Mouse (Mus musculus) forebrain, embryonic 11.5 days (tissue): ENCODE measurements around the gene St3gal5. TPM values are rescaled to one million over a fixed set of nuclear protein-coding genes. Genes with fewer than 3 reads are reported as not detected.

Source experiments
- ATAC-seq: fragments of 200-750 bp; cut with Nextera tagmentation; replicated peaks from 2 replicates; pipeline ENCODE4 v1.8.0; 2017; ENCODE audit warnings: moderate TSS enrichment; ENCODE audit not compliant: low FRiP score
- DNase-seq: peaks from one replicate; pipeline ENCODE4 v3.0.0-alpha.2; 2017; ENCODE audit warnings: low spot score
- H3K27ac ChIP-seq: fragments of 300-500 bp; sonication (generic); 2 replicates; pipeline ENCODE4 v1.5.1; 2014; ENCODE audit warnings: low read depth, low read length
- H3K27me3 ChIP-seq: fragments of 300-500 bp; sonication (generic); 2 replicates; pipeline ENCODE4 v1.6.1; 2014; ENCODE audit warnings: mild to moderate bottlenecking, low read length, mixed read lengths; ENCODE audit not compliant: control insufficient read depth, insufficient read depth
- H3K36me3 ChIP-seq: fragments of 300-500 bp; sonication (generic); 2 replicates; pipeline ENCODE4 v1.6.1; 2014; ENCODE audit warnings: mild to moderate bottlenecking, low read length, moderate library complexity, mixed read lengths; ENCODE audit not compliant: control insufficient read depth, insufficient read depth
- H3K4me1 ChIP-seq: fragments of 300-500 bp; sonication (generic); replicated peaks from 2 replicates; pipeline ENCODE4 v1.6.1; 2014; ENCODE audit warnings: low read length, mixed read lengths; ENCODE audit not compliant: control insufficient read depth, insufficient read depth
- H3K4me2 ChIP-seq: fragments of 300-500 bp; sonication (generic); 2 replicates; pipeline ENCODE4 v1.6.1; 2014; ENCODE audit warnings: low read depth, mild to moderate bottlenecking, low read length, moderate library complexity, mixed read lengths; ENCODE audit not compliant: severe bottlenecking
- H3K4me3 ChIP-seq: fragments of 300-500 bp; sonication (generic); 2 replicates; pipeline ENCODE4 v1.5.1; 2014; ENCODE audit warnings: low read depth, low read length
- H3K9ac ChIP-seq: fragments of 300-500 bp; sonication (generic); 2 replicates; pipeline ENCODE4 v1.6.1; 2014; ENCODE audit warnings: low read length
- H3K9me3 ChIP-seq: fragments of 300-500 bp; sonication (generic); 2 replicates; pipeline ENCODE4 v1.6.1; 2016; ENCODE audit warnings: low read length, mixed read lengths; ENCODE audit not compliant: control insufficient read depth
- WGBS: fragments of 180-500 bp; shearing (Covaris S2); extraction: QIAGEN DNeasy Blood & Tissue Kit; methylation state at CpG from one replicate; pipeline ENCODE4 v1.1.7; 2014; 5-methylcytosine and 5-hydroxymethylcytosine counted together
- polyA plus RNA-seq: library from polyadenylated mRNA; unstranded; fragments of >200 nt; fragmentation: Nextera tagmentation; extraction: Ambion mirVana; gene quantifications from 2 replicates; pipeline ENCODE4 v1.2.1, GENCODE M21; 2014

Gene St3gal5
- polyA plus RNA-seq, 1 experiment from 2014 or later, result 43.3 TPM

DNA sequence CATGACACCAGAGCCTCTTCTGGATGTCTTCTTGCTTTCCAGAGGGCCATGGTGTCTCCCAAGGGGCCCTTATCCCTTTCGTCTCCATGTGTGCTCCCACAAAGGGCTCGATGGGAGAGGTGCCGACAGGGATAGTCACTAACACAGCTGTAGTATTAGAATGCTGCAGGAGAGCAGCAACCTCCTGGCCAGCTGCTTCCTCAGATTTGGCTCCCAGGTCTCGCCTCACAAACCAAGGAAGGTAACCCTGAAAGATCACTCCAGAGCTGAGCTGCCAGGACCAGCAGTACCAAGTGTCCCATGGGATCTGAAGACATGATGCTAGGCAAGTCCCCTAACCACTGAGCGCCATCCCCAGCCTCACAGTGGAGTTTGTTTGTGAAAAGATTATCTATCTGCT is 105.3 kb downstream of the St3gal5 start:
- no peaks in the 10 kb centered on the region for H3K27me3 ChIP-seq
- DNase-seq (no peak), ATAC-seq (no peak)
- H3K36me3 ChIP-seq, result no peaks in the 10 kb centered on the region
- no peak overlapping the region for H3K4me3 ChIP-seq
- H3K4me1 ChIP-seq, result peaks cover 7% of the 10 kb centered on the region; the same call in 1 of the 2 replicates
- no peak overlapping the region for H3K9ac ChIP-seq
- H3K9me3 ChIP-seq, result no peaks in the 10 kb centered on the region
- no peak overlapping the region for H3K4me2 ChIP-seq
- 92% methylated on average over 5 of the region's 5 CpGs for WGBS
- H3K27ac ChIP-seq, result no peak overlapping the region

GRCm38 (mm10) chr6:72203279-72203678 is 105.9 kb downstream of the St3gal5 start:
- no peak for ATAC-seq
- H3K9me3 ChIP-seq, result no peaks in the 10 kb centered on the region
- H3K9ac ChIP-seq, result no peak overlapping the region
- no peaks in the 10 kb centered on the region for H3K36me3 ChIP-seq
- H3K4me1 ChIP-seq, result peaks cover 7% of the 10 kb centered on the region; the same call in 1 of the 2 replicates
- WGBS, result 79% methylated on average over 5 of the region's 5 CpGs
- no peak overlapping the region for H3K4me3 ChIP-seq
- no peaks in the 10 kb centered on the region for H3K27me3 ChIP-seq
- no peak overlapping the region for H3K4me2 ChIP-seq
- no peak for DNase-seq
- no peak overlapping the region for H3K27ac ChIP-seq

Other genes starting within 250 kb of the St3gal5 start
- gene Ptcd3, start 188.8 kb upstream of the St3gal5 start, polyA plus RNA-seq, result 130 and 142 TPM in 2 replicates
- gene Polr1a, start 188.5 kb upstream of the St3gal5 start, polyA plus RNA-seq, result 32.9 and 38.5 TPM in 2 replicates
- 10.8 and 11.8 TPM in 2 replicates for gene Atoh8, start 138.0 kb downstream of the St3gal5 start, polyA plus RNA-seq
- gene Sftpb, start 207.0 kb downstream of the St3gal5 start, polyA plus RNA-seq, result not detected in 2 replicates
- gene Usp39, start 247.6 kb downstream of the St3gal5 start, polyA plus RNA-seq, result 109 and 113 TPM in 2 replicates
- 21.4 and 21.5 TPM in 2 replicates for gene 0610030E20Rik, start 249.7 kb downstream of the St3gal5 start, polyA plus RNA-seq